Mouse (Mus musculus) CH12.LX (cell line): Measurements from ENCODE around the gene Tpra1. TPM values are rescaled to one million over a fixed set of nuclear protein-coding genes. Genes with fewer than 3 reads are reported as not detected.

Experiments
- DNase-seq: peaks from one replicate; pipeline ENCODE4 v3.0.0-alpha.2; 2013; ENCODE audit errors: extremely low read depth
- H3K27ac ChIP-seq: 2 replicates; pipeline ENCODE4 v1.5.1; 2012; ENCODE audit warnings: low read depth, mild to moderate bottlenecking, control low read depth, moderate library complexity; ENCODE audit not compliant: insufficient read depth
- H3K27me3 ChIP-seq: replicated peaks from 2 replicates; pipeline ENCODE3; 2012; ENCODE audit warnings: inconsistent platforms
- H3K36me3 ChIP-seq, 2 experiments: replicated peaks in 1 of 2; 2 replicates each; pipeline versions ENCODE3 to v1.6.1; 2012; ENCODE audit warnings: inconsistent platforms in 1 of 2, low read length in 1 of 2, mild to moderate bottlenecking in 1 of 2, mixed read lengths in 1 of 2, moderate library complexity in 1 of 2; ENCODE audit not compliant: control insufficient read depth in 1 of 2, insufficient read depth in 1 of 2
- H3K4me1 ChIP-seq, 2 experiments: 2 replicates each; pipeline ENCODE4 v1.6.1; 2012; ENCODE audit warnings: inconsistent platforms in 1 of 2, moderate library complexity in 1 of 2; ENCODE audit not compliant: insufficient read depth in 2 of 2, control insufficient read depth in 1 of 2
- H3K4me2 ChIP-seq: 2 replicates; pipeline ENCODE4 v1.6.1; 2012; ENCODE audit warnings: low read depth, mild to moderate bottlenecking, control low read depth; ENCODE audit not compliant: poor library complexity, insufficient read depth, severe bottlenecking
- H3K4me3 ChIP-seq, 3 experiments: fragments of 150-350 bp in 1 of 3; sonication (generic) in 1 of 3; replicated peaks in 1 of 3; 2 replicates each; pipeline versions ENCODE3 to v1.5.1; 2011 to 2012; ENCODE audit warnings: low read depth in 2 of 3, low read length in 2 of 3, mild to moderate bottlenecking in 2 of 3, moderate library complexity in 2 of 3, control low read depth in 1 of 3, improper control_type of control experiment in 1 of 3, inconsistent platforms in 1 of 3, mixed read lengths in 1 of 3; ENCODE audit not compliant: poor library complexity in 1 of 3
- H3K79me2 ChIP-seq: replicated peaks from 2 replicates; pipeline ENCODE4 v1.6.1; 2012; ENCODE audit warnings: mild to moderate bottlenecking, moderate library complexity; ENCODE audit not compliant: control insufficient read depth, poor library complexity, insufficient read depth, severe bottlenecking; ENCODE audit errors: extremely low read depth
- H3K9ac ChIP-seq: 2 replicates; pipeline ENCODE4 v1.6.1; 2012; ENCODE audit warnings: low read depth, mild to moderate bottlenecking, control low read depth, moderate library complexity; ENCODE audit not compliant: insufficient read depth
- H3K9me3 ChIP-seq: replicated peaks from 2 replicates; pipeline ENCODE3; 2012; ENCODE audit warnings: low read length, inconsistent platforms, mixed read lengths
- CHD1 ChIP-seq: IDR thresholded peaks from 2 replicates; pipeline ENCODE4 v1.6.1; 2012; ENCODE audit warnings: low read depth, low read length, improper control_type of control experiment, inconsistent platforms
- CTCF ChIP-seq, 2 experiments: IDR thresholded peaks in 1 of 2; conservative IDR thresholded peaks in 1 of 2; 2 replicates each; pipeline ENCODE4 v1.5.1; 2011 to 2012; ENCODE audit warnings: low read depth in 2 of 2, low read length in 2 of 2, improper control_type of control experiment in 1 of 2, inconsistent platforms in 1 of 2, mild to moderate bottlenecking in 1 of 2, moderate library complexity in 1 of 2
- ETS1 ChIP-seq: conservative IDR thresholded peaks from 2 replicates; pipeline ENCODE4 v1.6.1; 2012; ENCODE audit warnings: low read depth, mild to moderate bottlenecking, inconsistent platforms, low read length, improper control_type of control experiment, moderate library complexity
- GABPA ChIP-seq: IDR thresholded peaks from 2 replicates; pipeline ENCODE4 v1.6.1; 2012; ENCODE audit warnings: low read depth, low read length, improper control_type of control experiment, inconsistent platforms; ENCODE audit not compliant: insufficient replicate concordance
- JUN ChIP-seq: IDR thresholded peaks from 2 replicates; pipeline ENCODE4 v1.6.1; 2011; ENCODE audit warnings: low read depth, mild to moderate bottlenecking, low read length, improper control_type of control experiment, moderate library complexity; ENCODE audit not compliant: insufficient read depth
- JUND ChIP-seq: conservative IDR thresholded peaks from 2 replicates; pipeline ENCODE4 v1.6.1; 2011; ENCODE audit warnings: low read depth, low read length, improper control_type of control experiment
- MAFK ChIP-seq: IDR thresholded peaks from 2 replicates; pipeline ENCODE4 v1.6.1; 2011; ENCODE audit warnings: low read length, improper control_type of control experiment; ENCODE audit not compliant: insufficient replicate concordance
- MAX ChIP-seq: IDR thresholded peaks from 2 replicates; pipeline ENCODE4 v1.6.1; 2011; ENCODE audit warnings: low read length, improper control_type of control experiment
- MXI1 ChIP-seq: IDR thresholded peaks from 2 replicates; pipeline ENCODE4 v1.6.1; 2011; ENCODE audit warnings: mild to moderate bottlenecking, low read depth, low read length, improper control_type of control experiment
- MYC ChIP-seq: IDR thresholded peaks from 2 replicates; pipeline ENCODE4 v1.6.1; 2011; ENCODE audit warnings: low read depth, mild to moderate bottlenecking, improper control_type of control experiment, low read length
- NELFE ChIP-seq: IDR thresholded peaks from 2 replicates; pipeline ENCODE4 v1.6.1; 2011; ENCODE audit warnings: low read depth, low read length, improper control_type of control experiment
- NRF1 ChIP-seq: IDR thresholded peaks from 2 replicates; pipeline ENCODE4 v1.6.1; 2014; ENCODE audit warnings: low read depth, mild to moderate bottlenecking, inconsistent platforms, low read length, improper control_type of control experiment, moderate library complexity
- RAD21 ChIP-seq: IDR thresholded peaks from 2 replicates; pipeline ENCODE4 v1.6.1; 2011; ENCODE audit warnings: low read depth, mild to moderate bottlenecking, low read length, improper control_type of control experiment, moderate library complexity
- SMC3 ChIP-seq: IDR thresholded peaks from 2 replicates; pipeline ENCODE4 v1.6.1; 2011; ENCODE audit warnings: low read depth, low read length, improper control_type of control experiment
- ZC3H11A ChIP-seq: IDR thresholded peaks from 2 replicates; pipeline ENCODE4 v1.6.1; 2012; ENCODE audit warnings: low read depth, mild to moderate bottlenecking, inconsistent platforms, low read length, improper control_type of control experiment
- ZNF384 ChIP-seq: IDR thresholded peaks from 2 replicates; pipeline ENCODE4 v1.6.1; 2012; ENCODE audit warnings: low read depth, low read length, improper control_type of control experiment, inconsistent platforms
- dilution Hi-C: fragments of 300-500 bp; cut with MboI; formaldehyde crosslinking; loops from 2 replicates; pipeline ENCODE4 v1.14.3; 2020; ENCODE audit warnings: low sequenced_read_pairs; ENCODE audit not compliant: extremely low pct_unique_long_range_greater_than_20kb, extremely low pct_ligation_motif_present
- in situ Hi-C: fragments of 300-500 bp; cut with MboI; formaldehyde crosslinking; loops from 3 replicates; pipeline ENCODE4 v1.14.3; 2019; ENCODE audit warnings: low sequenced_read_pairs, low pct_ligation_motif_present, low pct_unique_long_range_greater_than_20kb, mixed read lengths
- polyA plus RNA-seq: library from polyadenylated mRNA; unstranded; fragments of >175 nt; gene quantifications from 2 replicates; pipeline ENCODE4 v1.2.1, GENCODE M21; 2012; ENCODE audit warnings: low read depth; ENCODE audit not compliant: insufficient read length
- total RNA-seq, 2 experiments: library from RNA; depleted of rRNA; stranded (reverse); fragments of 300-350 nt in 1 of 2; fragments of >200 nt in 1 of 2; gene quantifications; 2 replicates each; pipeline ENCODE4 v1.2.3; 2012 to 2014

Gene Tpra1
- total and polyA plus RNA-seq, 3 experiments: 9.3 to 16.0 (median 15.6) TPM

- H3K4me1 ChIP-seq: peaks cover 0 to 19% of the 10 kb centered on the region in 2 experiments; a peak in 2 of 4 replicates
- dilution Hi-C loops: no loop called here
- H3K36me3 ChIP-seq: no peaks in the 10 kb centered on the region
- in situ Hi-C loops: loop anchor here (5.0 kb wide), 1 partner anchor 34 kb away; no protein-coding TSS in a partner anchor
- H3K4me2 ChIP-seq: no peak overlapping the region
- no peak overlapping the region for H3K9ac ChIP-seq
- H3K4me3 ChIP-seq: no peak overlapping the region
- H3K9me3 ChIP-seq: peaks cover 2% of the 10 kb centered on the region
- no peaks in the 10 kb centered on the region for H3K27me3 ChIP-seq
- H3K79me2 ChIP-seq: no peaks in the 10 kb centered on the region
- no peak for TF ChIP-seq ZC3H11A
- TF ChIP-seq MAX: no peak
- TF ChIP-seq NRF1: no peak
- no peak for TF ChIP-seq MYC
- no peak for TF ChIP-seq RAD21
- no peak for TF ChIP-seq ZNF384
- no peak for TF ChIP-seq ETS1
- no peak for TF ChIP-seq CHD1
- TF ChIP-seq, all 38 proteins: peak for 0
- DNase-seq: no peak
- H3K27ac ChIP-seq: no peak overlapping the region
These were observed 43.7 kb upstream of the Tpra1 start for GRCm38 (mm10) chr6:88858341-88858740.

DNA sequence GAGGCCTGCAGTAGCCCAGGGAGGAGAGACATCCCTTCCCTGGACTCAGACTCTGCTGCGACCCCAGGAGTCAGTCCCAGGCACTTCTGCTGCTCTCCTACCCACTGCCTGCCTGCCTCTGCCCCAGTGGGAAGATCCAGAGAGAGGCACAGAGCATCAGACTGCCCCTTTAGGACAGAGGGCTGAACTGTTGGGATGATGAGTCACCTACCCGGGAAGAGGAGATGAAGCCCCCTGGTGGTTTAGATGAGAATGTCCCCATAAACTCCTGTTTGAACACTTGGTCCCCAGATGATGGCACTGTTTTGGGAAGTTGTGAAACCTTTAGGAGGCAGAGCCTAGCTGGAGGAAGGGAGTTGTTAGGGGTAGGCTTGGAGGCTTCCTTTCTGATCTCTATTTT, 41.1 kb upstream of the Tpra1 start:
- H3K36me3 ChIP-seq: no peaks in the 10 kb centered on the region
- TF ChIP-seq JUND: peak; percentile 69
- no peak for TF ChIP-seq GABPA
- peak; percentile 69 to 99 for TF ChIP-seq CTCF (conservative IDR thresholded peaks at IDR 0.05 in 1 of 2, IDR thresholded peaks at IDR 0.05 in 1 of 2; ENCODE audit: low read depth in 2 of 2, low read length in 2 of 2)
- TF ChIP-seq SMC3: peak; percentile 77
- peak; percentile 11; the same call in 1 of the 2 replicates for TF ChIP-seq MAFK
- TF ChIP-seq NELFE: peak; percentile 38; the same call in 1 of the 2 replicates
- TF ChIP-seq RAD21: peak; percentile 55
- peak; percentile 56 for TF ChIP-seq JUN
- TF ChIP-seq MXI1: no peak
- TF ChIP-seq MAX: 0 out of 2 replicates have a peak, but pooled peaks have one; percentile 27
- H3K4me3 ChIP-seq: no peak overlapping the region
- H3K4me1 ChIP-seq: peaks cover 0 to 15% of the 10 kb centered on the region in 2 experiments; a peak in 2 of 4 replicates
- peaks cover 2% of the 10 kb centered on the region for H3K27me3 ChIP-seq
- no peak overlapping the region for H3K9ac ChIP-seq
- H3K4me2 ChIP-seq: no peak overlapping the region
- in situ Hi-C loops: no loop called here
- no peaks in the 10 kb centered on the region for H3K79me2 ChIP-seq
- H3K27ac ChIP-seq: no peak overlapping the region
- dilution Hi-C loops: no loop called here
- DNase-seq: peak; percentile 78
- peaks cover 2% of the 10 kb centered on the region for H3K9me3 ChIP-seq
